In genomic region chr11:117889887-117890340, GRCm38 (mm10) we compare ENCODE assay signal across 8 mouse cellular contexts. TPM values are rescaled to one million over a fixed set of nuclear protein-coding genes. Genes with fewer than 3 reads are reported as not detected.
DNase-seq lines count a peak whose midpoint lies in the region; ATAC-seq lines count a peak whose summit lies in the region.

No protein-coding gene starts in this region.

- 16% methylated on average over 11 of the region's 11 CpGs for WGBS in heart, embryonic 12.5 days
- 1% methylated on average over 11 of the region's 11 CpGs for WGBS in hindbrain, embryonic 14.5 days
- 4% methylated on average over 11 of the region's 11 CpGs for WGBS in midbrain, embryonic 15.5 days

- no peak overlapping the region for H3K4me3 ChIP-seq in heart, embryonic 12.5 days
- no peak overlapping the region for H3K4me3 ChIP-seq in hindbrain, embryonic 14.5 days (replicated peaks; ENCODE audit: low read length)
- no peak overlapping the region for H3K4me3 ChIP-seq in midbrain, embryonic 15.5 days

- peaks cover 44% of the 10 kb centered on the region for H3K4me1 ChIP-seq in heart, embryonic 12.5 days (replicated peaks)
- H3K4me1 ChIP-seq in hindbrain, embryonic 14.5 days (replicated peaks; ENCODE audit: control insufficient read depth, insufficient read depth, low read length): peaks cover 29% of the 10 kb centered on the region
- H3K4me1 ChIP-seq in midbrain, embryonic 15.5 days: peaks cover 31% of the 10 kb centered on the region

- no peaks in the 10 kb centered on the region for H3K9me3 ChIP-seq in heart, embryonic 12.5 days (replicated peaks)
- H3K9me3 ChIP-seq in hindbrain, embryonic 14.5 days (ENCODE audit: control insufficient read depth, low read length): no peaks in the 10 kb centered on the region
- no peaks in the 10 kb centered on the region for H3K9me3 ChIP-seq in midbrain, embryonic 15.5 days

- H3K9ac ChIP-seq in heart, embryonic 12.5 days: peak overlapping the region; percentile 55
- H3K9ac ChIP-seq in hindbrain, embryonic 14.5 days: 0 out of 2 replicates have a peak overlapping the region, but pooled peaks have one; percentile 5
- 0 out of 2 replicates have a peak overlapping the region, but pooled peaks have one; percentile 5 for H3K9ac ChIP-seq in midbrain, embryonic 15.5 days

- intact Hi-C loops in heart, postnatal 36 days (cut with DNase I): no loop called here

- H3K4me2 ChIP-seq in heart, embryonic 12.5 days: peak overlapping the region; percentile 65
- H3K4me2 ChIP-seq in hindbrain, embryonic 14.5 days (replicated peaks): peak overlapping the region; percentile 0; the same call in 1 of the 2 replicates
- H3K4me2 ChIP-seq in midbrain, embryonic 15.5 days: peak overlapping the region; percentile 48; the same call in 1 of the 2 replicates

- H3K36me3 ChIP-seq in heart, embryonic 12.5 days: no peaks in the 10 kb centered on the region
- no peaks in the 10 kb centered on the region for H3K36me3 ChIP-seq in hindbrain, embryonic 14.5 days (replicated peaks; ENCODE audit: control insufficient read depth, insufficient read depth)
- no peaks in the 10 kb centered on the region for H3K36me3 ChIP-seq in midbrain, embryonic 15.5 days (replicated peaks)

- 0 out of 2 replicates have a peak, but pooled peaks cover 16% of the 10 kb centered on the region for H3K27me3 ChIP-seq in heart, embryonic 12.5 days (replicated peaks)
- peaks cover 24% of the 10 kb centered on the region; the same call in 1 of the 2 replicates for H3K27me3 ChIP-seq in hindbrain, embryonic 14.5 days (ENCODE audit: control insufficient read depth, insufficient read depth, low read length)
- no peaks in the 10 kb centered on the region; the same call in 1 of the 2 replicates for H3K27me3 ChIP-seq in midbrain, embryonic 15.5 days (replicated peaks)

- DNase-seq in heart, postnatal 36 days: no peak
- peak; percentile 49 for DNase-seq in embryo, embryonic 10.5 days (ENCODE audit: low spot score)
- DNase-seq in hindbrain, embryonic 14.5 days (ENCODE audit: low spot score): peak; percentile 52
- DNase-seq in urinary bladder, postnatal 36 days (ENCODE audit: low spot score in 2 of 2): no peak
- no peak for DNase-seq in urinary bladder, adult 18-20 months (ENCODE audit: low spot score in 2 of 2)
- DNase-seq in c-Kit-positive CD71-positive TER-119-positive erythroid progenitor cells, embryonic 14.5 days (ENCODE audit: low spot score): no peak

- no peak overlapping the region for H3K27ac ChIP-seq in heart, embryonic 12.5 days (ENCODE audit: poor library complexity, severe bottlenecking)
- peak overlapping the region; percentile 30 for H3K27ac ChIP-seq in hindbrain, embryonic 14.5 days
- peak overlapping the region; percentile 44 for H3K27ac ChIP-seq in midbrain, embryonic 15.5 days

- ATAC-seq in heart, embryonic 12.5 days (ENCODE audit: insufficient number of reproducible peaks, low FRiP score): no peak
- peak; percentile 56; the same call in 1 of the 2 replicates for ATAC-seq in hindbrain, embryonic 14.5 days (ENCODE audit: low FRiP score)
- ATAC-seq in midbrain, embryonic 15.5 days (replicated peaks): peak; percentile 54; the same call in 1 of the 2 replicates

RNA-seq across cellular contexts. Expression of gene Tha1, which starts 16.6 kb away (rescaled TPM):
- polyA plus RNA-seq in heart, embryonic 12.5 days (2016; fragmentation: Nextera tagmentation; extraction: Ambion mirVana): 3.7 and 4.9 TPM in 2 replicates
- total RNA-seq in heart, postnatal 36 days (2021): 1 to 10 TPM; 6.9 to 8.2 TPM
- polyA plus RNA-seq in hindbrain, embryonic 14.5 days (2014; fragmentation: Nextera tagmentation; extraction: Ambion mirVana): 2.5 and 2.6 TPM in 2 replicates
- polyA plus RNA-seq in midbrain, embryonic 15.5 days (2015; fragmentation: Nextera tagmentation; extraction: Ambion mirVana): 5.3 and 5.6 TPM in 2 replicates

RNA-seq across cellular contexts. Expression of gene Tmem235, which starts 29.4 kb away (rescaled TPM):
- polyA plus RNA-seq in heart, embryonic 12.5 days (2016; fragmentation: Nextera tagmentation; extraction: Ambion mirVana): not detected in 2 replicates
- total RNA-seq in heart, postnatal 36 days (2021): not detected
- polyA plus RNA-seq in hindbrain, embryonic 14.5 days (2014; fragmentation: Nextera tagmentation; extraction: Ambion mirVana): not detected in 2 replicates
- not detected in 2 replicates for polyA plus RNA-seq in midbrain, embryonic 15.5 days (2015; fragmentation: Nextera tagmentation; extraction: Ambion mirVana)

RNA-seq across cellular contexts. Expression of gene Birc5, which starts 40.9 kb away (rescaled TPM):
- polyA plus RNA-seq in heart, embryonic 12.5 days (2016; fragmentation: Nextera tagmentation; extraction: Ambion mirVana): 250 and 252 TPM in 2 replicates
- total RNA-seq in heart, postnatal 36 days (2021): 1 to 10 TPM in 1 of 2 experiments, under 1 TPM in 1; 0.80 to 1.1 TPM
- 35.5 and 36.3 TPM in 2 replicates for polyA plus RNA-seq in hindbrain, embryonic 14.5 days (2014; fragmentation: Nextera tagmentation; extraction: Ambion mirVana)
- 29.4 and 32.8 TPM in 2 replicates for polyA plus RNA-seq in midbrain, embryonic 15.5 days (2015; fragmentation: Nextera tagmentation; extraction: Ambion mirVana)

Comparison
In these comparisons a context has a peak if more than half of its experiments do, and no peak if none do; other contexts are left out.
1. H3K4me2 ChIP-seq: peak in every context shown above with its lines; median percentile 65 in heart, embryonic 12.5 days; 48 in midbrain, embryonic 15.5 days; 0 in hindbrain, embryonic 14.5 days.
2. H3K9ac ChIP-seq: peak in every context shown above with its lines; median percentile 55 in heart, embryonic 12.5 days; 5 in hindbrain, embryonic 14.5 days; 5 in midbrain, embryonic 15.5 days.
3. DNase-seq: peak in embryo, embryonic 10.5 days (single experiment) and hindbrain, embryonic 14.5 days (single experiment); none in heart, postnatal 36 days (0 of 2), urinary bladder, postnatal 36 days (0 of 2), urinary bladder, adult 18-20 months (0 of 2) and c-Kit-positive CD71-positive TER-119-positive erythroid progenitor cells, embryonic 14.5 days (single experiment).